ENCODE assay signal across 8 mouse cellular contexts in genomic region chr5:137776408-137776918, GRCm38 (mm10). TPM values are rescaled to one million over a fixed set of nuclear protein-coding genes. Genes with fewer than 3 reads are reported as not detected.
DNase-seq lines count a peak whose midpoint lies in the region; ATAC-seq lines count a peak whose summit lies in the region.

No protein-coding gene starts in this region.

- H3K4me1 ChIP-seq in heart, embryonic 15.5 days (replicated peaks), result peaks cover 31% of the 10 kb centered on the region
- H3K4me1 ChIP-seq in liver, embryonic 12.5 days, result peaks cover 65% of the 10 kb centered on the region

- H3K27me3 ChIP-seq in heart, embryonic 15.5 days, result no peaks in the 10 kb centered on the region
- no peaks in the 10 kb centered on the region for H3K27me3 ChIP-seq in liver, embryonic 12.5 days (replicated peaks)

- H3K9ac ChIP-seq in heart, embryonic 15.5 days, result no peak overlapping the region
- peak overlapping the region; percentile 45 for H3K9ac ChIP-seq in liver, embryonic 12.5 days

- peak overlapping the region; percentile 66 for H3K27ac ChIP-seq in heart, embryonic 15.5 days
- peak overlapping the region; percentile 68 for H3K27ac ChIP-seq in liver, embryonic 12.5 days

- 25% methylated on average over 5 of the region's 5 CpGs for WGBS in heart, embryonic 15.5 days
- 22% methylated on average over 5 of the region's 5 CpGs for WGBS in liver, embryonic 12.5 days (ENCODE audit: insufficient replicate concordance)

- H3K36me3 ChIP-seq in heart, embryonic 15.5 days, result peaks cover 14% of the 10 kb centered on the region
- H3K36me3 ChIP-seq in liver, embryonic 12.5 days, result peaks cover 15% of the 10 kb centered on the region

- ATAC-seq in CD4-positive, CD25-positive, alpha-beta regulatory T cell, adult 4 months, result peak; percentile 7
- peak; percentile 45 for ATAC-seq in heart, embryonic 15.5 days (replicated peaks; ENCODE audit: insufficient number of reproducible peaks, insufficient read depth, low FRiP score, low read depth)
- ATAC-seq in liver, embryonic 12.5 days, result peak; percentile 14; the same call in 1 of the 2 replicates
- no peak for ATAC-seq in activated CD4-positive, CD25-positive, alpha-beta regulatory T cell, adult 4 months

- no peaks in the 10 kb centered on the region for H3K9me3 ChIP-seq in heart, embryonic 15.5 days (replicated peaks)
- no peaks in the 10 kb centered on the region for H3K9me3 ChIP-seq in liver, embryonic 12.5 days (replicated peaks)

- intact Hi-C loops in left cerebral cortex, postnatal 36 days (cut with DNase I), result loop anchor here (10.0 kb wide), 1 partner anchor 442 kb away; the partner anchor contains the start of gene Slc12a9

- H3K4me3 ChIP-seq in heart, embryonic 15.5 days, result no peak overlapping the region
- H3K4me3 ChIP-seq in liver, embryonic 12.5 days, result no peak overlapping the region

- DNase-seq in cerebellum, postnatal 10 days, result peak; percentile 40 to 41
- DNase-seq in cerebellum, adult 18-20 months, result no peak
- no peak for DNase-seq in left cerebral cortex, postnatal 36 days (ENCODE audit: low spot score in 2 of 2)
- DNase-seq in layer of hippocampus, adult 11-12 months (ENCODE audit: low spot score), result no peak

- peak overlapping the region; percentile 16; the same call in 1 of the 2 replicates for H3K4me2 ChIP-seq in heart, embryonic 15.5 days
- H3K4me2 ChIP-seq in liver, embryonic 12.5 days, result peak overlapping the region; percentile 15; the same call in 1 of the 2 replicates

RNA-seq across cellular contexts. Expression of gene Ppp1r35, which starts 2.2 kb away (rescaled TPM):
- 1 to 10 TPM; 6.9 to 7.0 TPM for polyA plus RNA-seq in CD4-positive, CD25-positive, alpha-beta regulatory T cell, adult 4 months (2017; shearing (Covaris generic))
- 21.1 and 25.5 TPM in 2 replicates for polyA plus RNA-seq in heart, embryonic 15.5 days (2015; fragmentation: Nextera tagmentation; extraction: Ambion mirVana)
- 38.6 and 39.2 TPM in 2 replicates for polyA plus RNA-seq in liver, embryonic 12.5 days (2016; fragmentation: Nextera tagmentation; extraction: Ambion mirVana)
- total RNA-seq in left cerebral cortex, postnatal 36 days (2021), result 10 to 100 TPM; 23.5 to 28.6 TPM
- 1 to 10 TPM; 7.2 to 8.8 TPM for polyA plus RNA-seq in activated CD4-positive, CD25-positive, alpha-beta regulatory T cell, adult 4 months (2017; shearing (Covaris generic))

RNA-seq across cellular contexts. Expression of gene Mepce, which starts 11.0 kb away (rescaled TPM):
- polyA plus RNA-seq in CD4-positive, CD25-positive, alpha-beta regulatory T cell, adult 4 months (2017; shearing (Covaris generic)), result 10 to 100 TPM; 27.5 to 32.3 TPM
- polyA plus RNA-seq in heart, embryonic 15.5 days (2015; fragmentation: Nextera tagmentation; extraction: Ambion mirVana), result 5.3 and 7.6 TPM in 2 replicates
- 9.0 and 9.2 TPM in 2 replicates for polyA plus RNA-seq in liver, embryonic 12.5 days (2016; fragmentation: Nextera tagmentation; extraction: Ambion mirVana)
- 10 to 100 TPM; 33.5 to 42.8 TPM for total RNA-seq in left cerebral cortex, postnatal 36 days (2021)
- 10 to 100 TPM; 22.4 to 26.9 TPM for polyA plus RNA-seq in activated CD4-positive, CD25-positive, alpha-beta regulatory T cell, adult 4 months (2017; shearing (Covaris generic))

RNA-seq across cellular contexts. Expression of gene Zcwpw1, which starts 11.1 kb away (rescaled TPM):
- 10 to 100 TPM; 15.2 to 24.8 TPM for polyA plus RNA-seq in CD4-positive, CD25-positive, alpha-beta regulatory T cell, adult 4 months (2017; shearing (Covaris generic))
- polyA plus RNA-seq in heart, embryonic 15.5 days (2015; fragmentation: Nextera tagmentation; extraction: Ambion mirVana), result 7.8 and 11.4 TPM in 2 replicates
- polyA plus RNA-seq in liver, embryonic 12.5 days (2016; fragmentation: Nextera tagmentation; extraction: Ambion mirVana), result 6.9 and 7.5 TPM in 2 replicates
- 1 to 10 TPM; 4.6 to 7.2 TPM for total RNA-seq in left cerebral cortex, postnatal 36 days (2021)
- 10 to 100 TPM in 1 of 2 experiments, 1 to 10 TPM in 1; 5.9 to 10.9 TPM for polyA plus RNA-seq in activated CD4-positive, CD25-positive, alpha-beta regulatory T cell, adult 4 months (2017; shearing (Covaris generic))

RNA-seq across cellular contexts. Expression of gene Tsc22d4, which starts 30.9 kb away (rescaled TPM):
- 10 to 100 TPM; 49.6 to 62.4 TPM for polyA plus RNA-seq in CD4-positive, CD25-positive, alpha-beta regulatory T cell, adult 4 months (2017; shearing (Covaris generic))
- 130 and 164 TPM in 2 replicates for polyA plus RNA-seq in heart, embryonic 15.5 days (2015; fragmentation: Nextera tagmentation; extraction: Ambion mirVana)
- polyA plus RNA-seq in liver, embryonic 12.5 days (2016; fragmentation: Nextera tagmentation; extraction: Ambion mirVana), result 96.0 and 99.2 TPM in 2 replicates
- total RNA-seq in left cerebral cortex, postnatal 36 days (2021), result 100 to 1,000 TPM; 166 to 203 TPM
- polyA plus RNA-seq in activated CD4-positive, CD25-positive, alpha-beta regulatory T cell, adult 4 months (2017; shearing (Covaris generic)), result 10 to 100 TPM; 62.9 to 82.3 TPM

RNA-seq across cellular contexts. Expression of gene Nyap1, which starts 35.1 kb away (rescaled TPM):
- polyA plus RNA-seq in CD4-positive, CD25-positive, alpha-beta regulatory T cell, adult 4 months (2017; shearing (Covaris generic)), result under 1 TPM in 1 of 2 experiments, not detected in 1; 0.11 TPM
- 1.2 and 1.6 TPM in 2 replicates for polyA plus RNA-seq in heart, embryonic 15.5 days (2015; fragmentation: Nextera tagmentation; extraction: Ambion mirVana)
- polyA plus RNA-seq in liver, embryonic 12.5 days (2016; fragmentation: Nextera tagmentation; extraction: Ambion mirVana), result 0.33 and 0.38 TPM in 2 replicates
- total RNA-seq in left cerebral cortex, postnatal 36 days (2021), result 10 to 100 TPM; 70.1 to 79.5 TPM
- under 1 TPM in 1 of 2 experiments, not detected in 1; 0.19 TPM for polyA plus RNA-seq in activated CD4-positive, CD25-positive, alpha-beta regulatory T cell, adult 4 months (2017; shearing (Covaris generic))

Comparison
In these comparisons a context has a peak if more than half of its experiments do, and no peak if none do; other contexts are left out.
1. DNase-seq: peak in cerebellum, postnatal 10 days (2 of 2); none in cerebellum, adult 18-20 months (0 of 2), left cerebral cortex, postnatal 36 days (0 of 2) and layer of hippocampus, adult 11-12 months (single experiment).